Mouse (Mus musculus) neural tube, embryonic 13.5 days (tissue): ENCODE measurements around the gene Mapk1. TPM values are rescaled to one million over a fixed set of nuclear protein-coding genes. Genes with fewer than 3 reads are reported as not detected.

Source experiments
- ATAC-seq: fragments of 200-750 bp; cut with Nextera tagmentation; 2 replicates; pipeline ENCODE4 v1.8.0; 2017; ENCODE audit warnings: low read depth, mild to moderate bottlenecking, moderate TSS enrichment, moderate library complexity
- H3K27ac ChIP-seq: fragments of 300-500 bp; sonication (generic); replicated peaks from 2 replicates; pipeline ENCODE4 v1.5.1; 2015; ENCODE audit warnings: moderate library complexity, mild to moderate bottlenecking, inconsistent platforms
- H3K27me3 ChIP-seq: fragments of 300-500 bp; sonication (generic); 2 replicates; pipeline ENCODE4 v1.6.1; 2015; ENCODE audit warnings: mild to moderate bottlenecking, inconsistent platforms
- H3K36me3 ChIP-seq: fragments of 300-500 bp; sonication (generic); 2 replicates; pipeline ENCODE4 v1.6.1; 2015; ENCODE audit warnings: mild to moderate bottlenecking, inconsistent platforms
- H3K4me1 ChIP-seq: fragments of 300-500 bp; sonication (generic); replicated peaks from 2 replicates; pipeline ENCODE4 v1.6.1; 2015; ENCODE audit warnings: inconsistent platforms
- H3K4me2 ChIP-seq: fragments of 300-500 bp; sonication (generic); 2 replicates; pipeline ENCODE4 v1.6.1; 2015; ENCODE audit warnings: inconsistent platforms, mild to moderate bottlenecking, moderate library complexity
- H3K4me3 ChIP-seq: fragments of 300-500 bp; sonication (generic); 2 replicates; pipeline ENCODE4 v1.5.1; 2015; ENCODE audit warnings: mild to moderate bottlenecking, inconsistent platforms
- H3K9ac ChIP-seq: fragments of 300-500 bp; sonication (generic); 2 replicates; pipeline ENCODE4 v1.6.1; 2015; ENCODE audit warnings: moderate library complexity, mild to moderate bottlenecking, inconsistent platforms
- H3K9me3 ChIP-seq: fragments of 300-500 bp; sonication (generic); 2 replicates; pipeline ENCODE4 v1.6.1; 2016; ENCODE audit warnings: inconsistent platforms
- WGBS: fragments of 180-500 bp; shearing (Covaris S2); methylation state at CpG from one replicate; pipeline ENCODE4 v1.1.7; 2015; 5-methylcytosine and 5-hydroxymethylcytosine counted together
- polyA plus RNA-seq: library from polyadenylated mRNA; unstranded; fragments of >200 nt; fragmentation: Nextera tagmentation; extraction: Ambion mirVana; gene quantifications from 2 replicates; pipeline ENCODE4 v1.2.1, GENCODE M21; 2015

The Mapk1 gene
- polyA plus RNA-seq, 1 experiment from 2014 or later = 180 TPM

- no peak overlapping the region for H3K27ac ChIP-seq
- H3K4me2 ChIP-seq = no peak overlapping the region
- H3K9me3 ChIP-seq = no peaks in the 10 kb centered on the region
- no peaks in the 10 kb centered on the region for H3K36me3 ChIP-seq
- peaks cover 27% of the 10 kb centered on the region for H3K4me1 ChIP-seq
- 94% methylated on average over 2 of the region's 2 CpGs for WGBS
- no peak overlapping the region for H3K4me3 ChIP-seq
- H3K27me3 ChIP-seq = peaks cover 8% of the 10 kb centered on the region; the same call in 1 of the 2 replicates
- H3K9ac ChIP-seq = no peak overlapping the region
- ATAC-seq = no peak
These were observed 84.4 kb downstream of the Mapk1 start for GRCm38 (mm10) chr16:17067552-17067951.

DNA sequence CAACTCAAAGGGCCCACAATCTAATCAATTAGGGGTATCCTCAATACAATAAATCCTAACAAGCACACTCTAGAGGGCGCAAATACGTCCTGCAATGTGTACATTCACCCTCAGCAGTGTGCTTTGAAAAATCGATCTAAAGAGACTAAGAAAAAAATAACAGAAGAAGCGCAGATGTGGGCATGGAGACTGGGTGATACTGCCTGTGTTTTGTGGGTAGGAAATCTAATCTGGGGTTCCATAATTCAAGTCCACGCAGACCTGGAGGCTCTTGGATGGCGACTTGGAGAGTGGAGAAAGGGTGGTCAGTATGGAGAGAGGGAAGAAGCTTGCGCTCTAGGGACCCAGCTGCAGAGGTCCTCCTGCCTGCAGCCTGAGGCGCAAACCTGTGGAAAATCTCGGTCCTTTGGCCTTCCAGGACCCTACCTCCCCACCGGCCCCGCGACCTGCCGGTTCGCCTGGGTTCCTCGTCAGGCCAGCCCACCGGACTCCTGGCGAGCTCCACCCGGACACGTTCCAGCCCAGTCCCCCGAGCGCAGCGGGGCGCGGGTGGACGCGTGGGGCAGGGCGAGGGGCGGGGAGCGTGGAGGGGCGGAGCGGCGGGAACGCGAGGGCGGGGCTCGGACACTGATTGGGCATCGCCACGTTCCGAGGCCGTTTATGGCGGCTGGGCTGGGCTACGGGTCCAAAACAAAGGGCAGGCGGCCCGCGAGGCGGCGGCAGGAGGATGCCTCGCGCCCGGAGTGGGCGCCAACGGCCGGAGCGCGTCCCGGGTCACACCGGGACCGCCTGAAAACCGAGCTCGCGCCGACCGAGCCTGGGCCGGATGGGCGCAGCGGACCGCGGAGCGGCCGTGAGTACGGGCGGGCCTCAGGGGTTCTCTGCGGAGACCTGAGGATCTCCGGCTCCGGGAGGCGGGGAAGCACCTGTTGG lies 86.6 kb downstream of the Mapk1 start, which contains the start of gene Ypel1:
Gene Ypel1, plus strand, starts transcription at position 186 of the 933 bp plus-strand sequence.
- H3K4me3 ChIP-seq = peak within 1 kb of the TSS; percentile 80
- ATAC-seq = peak; percentile 96
- peaks cover 8% of the 10 kb centered on the region; the same call in 1 of the 2 replicates for H3K27me3 ChIP-seq
- H3K27ac ChIP-seq = peak within 1 kb of the TSS; percentile 88
- WGBS = under 1% methylated on average over 70 of the region's 76 CpGs
- peaks cover 12% of the 10 kb centered on the region for H3K36me3 ChIP-seq
- H3K4me1 ChIP-seq = peaks cover 45% of the 10 kb centered on the region
- H3K4me2 ChIP-seq = peak within 1 kb of the TSS; percentile 73
- H3K9ac ChIP-seq = peak within 1 kb of the TSS; percentile 87
- H3K9me3 ChIP-seq = no peaks in the 10 kb centered on the region

- peak overlapping the region; percentile 87 for H3K9ac ChIP-seq
- peaks cover 45% of the 10 kb centered on the region for H3K4me1 ChIP-seq
- H3K4me2 ChIP-seq = peak overlapping the region; percentile 73
- peak overlapping the region; percentile 80 for H3K4me3 ChIP-seq
- H3K9me3 ChIP-seq = 0 out of 2 replicates have a peak, but pooled peaks cover 3% of the 10 kb centered on the region
- no peak for ATAC-seq
- H3K27me3 ChIP-seq = peaks cover 8% of the 10 kb centered on the region; the same call in 1 of the 2 replicates
- 52% methylated on average over 6 of the region's 6 CpGs for WGBS
- H3K36me3 ChIP-seq = peaks cover 22% of the 10 kb centered on the region
- no peak overlapping the region for H3K27ac ChIP-seq
These were observed 87.5 kb downstream of the Mapk1 start for GRCm38 (mm10) chr16:17070716-17071115.

GRCm38 (mm10) chr16:17073000-17073399 lies 89.8 kb downstream of the Mapk1 start:
- H3K27me3 ChIP-seq = no peaks in the 10 kb centered on the region
- peaks cover 36% of the 10 kb centered on the region for H3K36me3 ChIP-seq
- H3K9ac ChIP-seq = no peak overlapping the region
- H3K27ac ChIP-seq = no peak overlapping the region
- H3K4me2 ChIP-seq = no peak overlapping the region
- H3K9me3 ChIP-seq = 0 out of 2 replicates have a peak, but pooled peaks cover 4% of the 10 kb centered on the region
- no peak for ATAC-seq
- no peak overlapping the region for H3K4me3 ChIP-seq
- peaks cover 45% of the 10 kb centered on the region for H3K4me1 ChIP-seq
- 90% methylated on average over 7 of the region's 7 CpGs for WGBS

- 90% methylated on average over 2 of the region's 2 CpGs for WGBS
- Histone ChIP-seq H3K9me3 (0 out of 2 replicates have a peak, but pooled peaks cover 4% of the 10 kb centered on the region), H3K36me3 (peaks cover 52% of the 10 kb centered on the region), H3K4me2 (no peak overlapping the region), H3K4me1 (peaks cover 28% of the 10 kb centered on the region), H3K27me3 (no peaks in the 10 kb centered on the region), H3K4me3 (no peak overlapping the region), H3K9ac (no peak overlapping the region), H3K27ac (no peak overlapping the region)
- no peak for ATAC-seq
These were observed 93.1 kb downstream of the Mapk1 start for GRCm38 (mm10) chr16:17076301-17076700.

DNA sequence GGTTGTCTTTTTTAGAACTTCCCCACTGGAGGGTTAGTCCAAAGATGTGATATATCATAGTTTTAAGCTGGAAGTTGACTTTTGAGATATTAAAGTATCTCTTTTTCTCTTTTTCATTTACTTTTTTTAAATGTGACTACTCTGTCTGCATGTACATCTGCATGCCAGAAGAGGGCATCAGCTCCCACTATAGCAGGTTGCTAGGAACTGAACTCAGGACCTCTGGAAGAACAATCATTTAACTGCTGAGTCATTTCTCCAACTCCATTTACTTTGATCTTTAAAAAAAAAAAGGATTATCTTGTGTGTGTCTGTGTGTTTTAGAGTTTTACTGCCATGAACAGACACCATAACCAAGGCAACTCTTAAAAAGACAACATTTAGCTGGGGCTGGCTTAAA lies 93.7 kb downstream of the Mapk1 start:
- Histone ChIP-seq H3K4me1 (peaks cover 23% of the 10 kb centered on the region), H3K27ac (no peak overlapping the region), H3K27me3 (no peaks in the 10 kb centered on the region), H3K4me3 (no peak overlapping the region), H3K36me3 (peaks cover 57% of the 10 kb centered on the region), H3K4me2 (no peak overlapping the region), H3K9me3 (0 out of 2 replicates have a peak, but pooled peaks cover 4% of the 10 kb centered on the region), H3K9ac (no peak overlapping the region)
- ATAC-seq = no peak

- Histone ChIP-seq H3K27me3 (no peaks in the 10 kb centered on the region), H3K36me3 (peaks cover 67% of the 10 kb centered on the region), H3K4me2 (no peak overlapping the region), H3K9ac (no peak overlapping the region), H3K4me3 (no peak overlapping the region), H3K9me3 (0 out of 2 replicates have a peak, but pooled peaks cover 4% of the 10 kb centered on the region), H3K27ac (no peak overlapping the region), H3K4me1 (peaks cover 14% of the 10 kb centered on the region)
- ATAC-seq = no peak
- 87% methylated on average over 7 of the region's 7 CpGs for WGBS
These were observed 94.9 kb downstream of the Mapk1 start for GRCm38 (mm10) chr16:17078101-17078500.

- Histone ChIP-seq H3K4me3 (no peak overlapping the region), H3K9me3 (no peaks in the 10 kb centered on the region), H3K27ac (no peak overlapping the region), H3K36me3 (peaks cover 80% of the 10 kb centered on the region), H3K4me2 (no peak overlapping the region), H3K4me1 (no peaks in the 10 kb centered on the region), H3K9ac (no peak overlapping the region), H3K27me3 (no peaks in the 10 kb centered on the region)
- WGBS = 90% methylated on average over 6 of the region's 6 CpGs
- ATAC-seq = no peak
These were observed 99.1 kb downstream of the Mapk1 start for GRCm38 (mm10) chr16:17082121-17082792.

DNA sequence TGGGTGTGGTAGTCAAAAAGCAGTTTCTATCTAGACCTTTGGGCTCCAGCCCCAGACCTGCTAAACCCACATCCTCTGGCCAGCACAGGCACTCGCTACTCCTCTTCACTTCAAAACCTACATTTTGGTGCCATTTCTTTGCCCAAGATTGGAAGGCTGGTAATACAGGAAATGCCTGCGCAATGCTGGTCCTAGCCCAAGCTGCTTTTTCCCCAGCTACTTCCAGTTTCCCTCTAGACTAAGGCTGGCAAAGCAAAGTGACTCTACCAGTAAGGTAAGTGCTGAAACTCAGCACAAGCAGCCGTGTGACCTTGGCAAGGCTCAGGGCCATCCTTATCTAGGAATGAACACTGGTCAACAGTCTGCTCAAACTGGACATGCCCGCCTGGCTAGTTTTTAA lies 102.5 kb downstream of the Mapk1 start:
- ATAC-seq = no peak
- H3K4me3 ChIP-seq = no peak overlapping the region
- no peaks in the 10 kb centered on the region for H3K4me1 ChIP-seq
- no peak overlapping the region for H3K4me2 ChIP-seq
- no peaks in the 10 kb centered on the region for H3K27me3 ChIP-seq
- H3K36me3 ChIP-seq = peaks cover 92% of the 10 kb centered on the region
- no peak overlapping the region for H3K27ac ChIP-seq
- no peaks in the 10 kb centered on the region for H3K9me3 ChIP-seq
- 94% methylated on average over 4 of the region's 4 CpGs for WGBS
- H3K9ac ChIP-seq = no peak overlapping the region

DNA sequence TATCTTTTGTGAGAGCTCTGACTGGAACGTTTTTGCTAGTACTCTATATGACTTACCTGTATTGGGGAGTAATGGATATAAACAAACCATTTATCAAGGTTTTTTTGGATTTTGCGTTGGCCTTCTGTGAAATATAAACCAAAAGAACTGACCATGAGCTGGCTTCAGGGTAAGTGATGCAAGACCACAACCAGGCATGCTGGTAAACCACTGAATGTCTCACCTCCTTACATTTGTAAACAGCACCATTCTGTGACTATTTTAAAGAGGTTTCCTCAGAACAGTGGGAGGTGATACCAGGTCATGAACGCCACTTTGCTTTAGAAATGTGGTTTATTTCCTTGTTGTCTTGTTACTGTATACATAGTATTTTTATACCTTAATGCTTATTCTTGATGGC lies 103.1 kb downstream of the Mapk1 start:
- H3K4me2 ChIP-seq = no peak overlapping the region
- no peaks in the 10 kb centered on the region for H3K27me3 ChIP-seq
- no peak overlapping the region for H3K9ac ChIP-seq
- no peak overlapping the region for H3K27ac ChIP-seq
- no peak overlapping the region for H3K4me3 ChIP-seq
- WGBS = 92% methylated on average over 3 of the region's 3 CpGs
- no peaks in the 10 kb centered on the region for H3K9me3 ChIP-seq
- H3K4me1 ChIP-seq = no peaks in the 10 kb centered on the region
- H3K36me3 ChIP-seq = peaks cover 98% of the 10 kb centered on the region
- no peak for ATAC-seq

DNA sequence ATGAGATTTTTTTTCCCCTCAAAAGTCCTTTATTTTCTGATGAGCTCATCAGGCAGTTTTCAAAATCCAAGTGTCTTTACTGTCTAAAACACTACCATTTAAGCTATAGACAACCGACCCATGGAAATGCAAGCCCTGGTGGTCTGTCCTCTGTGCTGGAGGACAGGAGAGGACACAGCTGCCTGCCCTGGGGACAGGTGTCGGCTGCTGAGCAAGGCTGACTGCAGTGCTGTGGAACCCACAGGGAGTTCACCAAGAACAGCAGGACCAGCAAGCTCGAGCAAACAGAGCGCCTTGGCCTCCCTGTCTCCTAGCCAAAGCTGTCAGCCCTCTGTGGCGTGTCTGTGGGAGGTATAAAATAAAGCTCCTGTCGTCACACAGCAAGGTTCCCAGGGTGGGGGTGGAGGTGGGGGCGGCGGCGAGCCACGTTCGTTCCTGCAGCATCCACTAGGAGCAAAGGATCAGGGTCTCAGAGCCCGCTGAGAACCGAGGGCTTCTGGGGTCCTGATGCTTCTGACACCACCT lies 103.5 kb downstream of the Mapk1 start:
- no peaks in the 10 kb centered on the region for H3K9me3 ChIP-seq
- 58% methylated on average over 13 of the region's 13 CpGs for WGBS
- no peak overlapping the region for H3K4me2 ChIP-seq
- no peak overlapping the region for H3K9ac ChIP-seq
- H3K27me3 ChIP-seq = no peaks in the 10 kb centered on the region
- H3K4me3 ChIP-seq = no peak overlapping the region
- no peak overlapping the region for H3K27ac ChIP-seq
- no peak for ATAC-seq
- H3K4me1 ChIP-seq = no peaks in the 10 kb centered on the region
- H3K36me3 ChIP-seq = peaks cover 99% of the 10 kb centered on the region

DNA sequence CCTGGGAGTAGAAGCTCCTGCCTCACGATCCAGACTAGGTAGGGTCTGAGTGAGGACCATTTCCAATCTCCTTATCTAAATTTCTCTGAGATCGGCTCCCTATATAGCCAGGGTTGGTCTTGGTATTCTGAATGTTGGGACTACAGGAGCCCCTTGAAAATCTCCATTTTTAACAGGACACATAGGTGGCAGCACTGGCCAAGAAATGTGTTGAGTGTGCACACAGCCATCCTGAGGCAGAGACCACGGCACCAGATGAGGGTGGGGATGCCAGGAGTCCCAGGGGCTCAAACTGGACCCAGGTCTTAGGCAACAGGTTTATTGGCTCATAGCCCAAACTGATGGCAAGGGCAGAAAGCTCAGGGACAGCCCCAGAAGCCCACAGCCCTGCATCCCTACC lies 105.2 kb downstream of the Mapk1 start:
- no peak overlapping the region for H3K4me2 ChIP-seq
- no peaks in the 10 kb centered on the region for H3K9me3 ChIP-seq
- H3K27me3 ChIP-seq = no peaks in the 10 kb centered on the region
- no peaks in the 10 kb centered on the region for H3K4me1 ChIP-seq
- no peak overlapping the region for H3K27ac ChIP-seq
- WGBS = 78% methylated on average over 3 of the region's 3 CpGs
- H3K36me3 ChIP-seq = peaks cover 99% of the 10 kb centered on the region
- no peak overlapping the region for H3K4me3 ChIP-seq
- no peak overlapping the region for H3K9ac ChIP-seq
- no peak for ATAC-seq
